Mouse (Mus musculus) liver, adult (tissue): ENCODE results near the gene Arid3a.

ENCODE experiments used
- GATA4 ChIP-seq: IDR thresholded peaks from 2 replicates; pipeline ENCODE4 v1.6.1; 2014; ENCODE audit warnings: mild to moderate bottlenecking, low read length; ENCODE audit not compliant: insufficient replicate concordance

Gene Arid3a

GRCm38 (mm10) chr10:79900951-79901410, 25.9 kb upstream of the Arid3a start:
- TF ChIP-seq GATA4, result no peak

- TF ChIP-seq GATA4, result no peak
These were observed 20.1 kb upstream of the Arid3a start for GRCm38 (mm10) chr10:79906712-79907111.

GRCm38 (mm10) chr10:79907415-79907814, 19.4 kb upstream of the Arid3a start:
- TF ChIP-seq GATA4, result no peak

GRCm38 (mm10) chr10:79908167-79909091, 18.4 kb upstream of the Arid3a start, which contains the start of gene Med16:
TSS of gene Med16 (minus strand) at chr10:79908923.
- TF ChIP-seq GATA4, result peak; percentile 9; the same call in 1 of the 2 replicates

- no peak; the same call in 1 of the 2 replicates for TF ChIP-seq GATA4
These were observed 17.5 kb upstream of the Arid3a start for GRCm38 (mm10) chr10:79909092-79909922.

GRCm38 (mm10) chr10:79910556-79910955, 16.3 kb upstream of the Arid3a start, which contains the start of gene Gm26602:
TSS of gene Gm26602 (plus strand) at chr10:79910856.
- no peak for TF ChIP-seq GATA4

GRCm38 (mm10) chr10:79912412-79912811, 14.4 kb upstream of the Arid3a start:
- no peak for TF ChIP-seq GATA4

- TF ChIP-seq GATA4, result no peak
These were observed 12.5 kb upstream of the Arid3a start for GRCm38 (mm10) chr10:79914131-79914947.

GRCm38 (mm10) chr10:79914948-79915596, 11.8 kb upstream of the Arid3a start:
- TF ChIP-seq GATA4, result no peak

- TF ChIP-seq GATA4, result no peak
These were observed 10.8 kb upstream of the Arid3a start for GRCm38 (mm10) chr10:79916081-79916480.

GRCm38 (mm10) chr10:79916808-79917531, 9.9 kb upstream of the Arid3a start, which contains the start of gene Kiss1r:
TSS of gene Kiss1r (plus strand) at chr10:79916971.
- no peak for TF ChIP-seq GATA4

- no peak for TF ChIP-seq GATA4
These were observed 9.2 kb upstream of the Arid3a start for GRCm38 (mm10) chr10:79917532-79918100.
